Mouse (Mus musculus): Measurements from ENCODE around the gene Elovl4.

Elovl4 gene

GRCm38 (mm10) chr9:83805977-83806815, at the start of gene Elovl4:
TSS of gene Elovl4 (minus strand) at chr9:83806277.
- TF ChIP-seq GATA4 (IDR thresholded peaks at IDR 0.05; ENCODE audit: insufficient replicate concordance, low read length): no peak

GRCm38 (mm10) chr9:83852464-83852863, 46.4 kb upstream of the Elovl4 start:
- TF ChIP-seq GATA4 (IDR thresholded peaks at IDR 0.05; ENCODE audit: insufficient replicate concordance, low read length): no peak

GRCm38 (mm10) chr9:83834748-83835313, 28.8 kb upstream of the Elovl4 start:
- TF ChIP-seq GATA4 (IDR thresholded peaks at IDR 0.05; ENCODE audit: insufficient replicate concordance, low read length): no peak

- no peak for TF ChIP-seq GATA4 (IDR thresholded peaks at IDR 0.05; ENCODE audit: insufficient replicate concordance, low read length)
These were observed 28.0 kb upstream of the Elovl4 start, which contains the start of gene Ttk for GRCm38 (mm10) chr9:83833811-83834747. TSS of gene Ttk (plus strand) at chr9:83834689.

- no peak for TF ChIP-seq GATA4 (IDR thresholded peaks at IDR 0.05; ENCODE audit: insufficient replicate concordance, low read length)
These were observed 25.1 kb upstream of the Elovl4 start for GRCm38 (mm10) chr9:83831152-83831551.

- TF ChIP-seq GATA4 (IDR thresholded peaks at IDR 0.05; ENCODE audit: insufficient replicate concordance, low read length): no peak
These were observed 23.8 kb upstream of the Elovl4 start for GRCm38 (mm10) chr9:83829896-83830295.

GRCm38 (mm10) chr9:83822925-83823324, 16.8 kb upstream of the Elovl4 start:
- TF ChIP-seq GATA4 (IDR thresholded peaks at IDR 0.05; ENCODE audit: insufficient replicate concordance, low read length): no peak

- TF ChIP-seq GATA4 (IDR thresholded peaks at IDR 0.05; ENCODE audit: insufficient replicate concordance, low read length): no peak
These were observed 14.9 kb upstream of the Elovl4 start for GRCm38 (mm10) chr9:83820976-83821375.

- TF ChIP-seq GATA4 (IDR thresholded peaks at IDR 0.05; ENCODE audit: insufficient replicate concordance, low read length): no peak
These were observed 13.1 kb upstream of the Elovl4 start for GRCm38 (mm10) chr9:83819188-83819587.

GRCm38 (mm10) chr9:83807562-83807961, 1.5 kb upstream of the Elovl4 start:
- no peak for TF ChIP-seq GATA4 (IDR thresholded peaks at IDR 0.05; ENCODE audit: insufficient replicate concordance, low read length)

GRCm38 (mm10) chr9:83805164-83805976, 707 bp downstream of the Elovl4 start:
- TF ChIP-seq GATA4 (IDR thresholded peaks at IDR 0.05; ENCODE audit: insufficient replicate concordance, low read length): no peak

GRCm38 (mm10) chr9:83804341-83804740, 1.7 kb downstream of the Elovl4 start:
- no peak for TF ChIP-seq GATA4 (IDR thresholded peaks at IDR 0.05; ENCODE audit: insufficient replicate concordance, low read length)

GRCm38 (mm10) chr9:83797898-83798297, 8.2 kb downstream of the Elovl4 start:
- no peak for TF ChIP-seq GATA4 (IDR thresholded peaks at IDR 0.05; ENCODE audit: insufficient replicate concordance, low read length)

GRCm38 (mm10) chr9:83796875-83797274, 9.2 kb downstream of the Elovl4 start:
- TF ChIP-seq GATA4 (IDR thresholded peaks at IDR 0.05; ENCODE audit: insufficient replicate concordance, low read length): no peak

GRCm38 (mm10) chr9:83789326-83789725, 16.8 kb downstream of the Elovl4 start:
- no peak for TF ChIP-seq GATA4 (IDR thresholded peaks at IDR 0.05; ENCODE audit: insufficient replicate concordance, low read length)
